Mouse (Mus musculus): ENCODE measurements around the gene Mindy2.

The Mindy2 gene

DNA sequence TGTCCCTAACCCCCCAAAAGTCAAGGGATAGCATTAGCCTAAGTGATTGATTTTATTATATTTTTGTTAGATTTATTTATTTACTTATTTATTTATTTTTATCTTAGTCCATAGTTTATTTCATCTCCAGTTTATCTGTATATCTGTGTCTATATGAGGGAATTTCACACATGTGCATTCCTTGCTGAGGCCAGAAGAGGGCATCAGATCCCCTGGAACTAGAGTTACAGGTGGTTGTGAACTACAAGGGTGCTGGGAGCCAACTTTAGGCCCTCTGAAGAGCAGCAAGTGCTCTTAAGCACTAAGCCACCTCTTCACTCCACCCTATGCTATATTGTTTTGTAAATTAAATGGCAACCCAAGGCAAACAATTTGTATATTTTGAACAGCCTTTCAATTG is 11.1 kb upstream of the Mindy2 start:
- DNase-seq (ENCODE audit: low spot score in 2 of 2) = no peak

DNA sequence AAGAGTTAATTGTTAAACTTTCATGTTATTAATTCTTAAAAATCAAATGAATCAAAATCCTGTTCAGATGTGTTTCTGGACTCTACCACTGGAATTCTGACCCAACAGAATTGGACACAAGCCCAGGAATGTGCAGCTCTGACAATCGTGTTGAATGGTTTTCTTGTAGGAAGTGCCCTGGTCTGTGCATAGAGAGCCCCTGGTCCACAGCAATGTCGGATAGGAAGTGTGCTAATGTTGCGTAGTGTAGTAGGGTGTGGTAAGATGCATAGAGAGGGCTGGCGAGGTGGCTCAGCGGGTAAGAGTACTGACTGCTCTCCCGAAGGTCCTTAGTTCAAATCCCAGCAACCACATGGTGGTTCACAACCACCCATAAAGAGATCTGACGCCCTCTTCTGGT is 9.8 kb upstream of the Mindy2 start:
- DNase-seq (ENCODE audit: low spot score in 2 of 2) = no peak

DNA sequence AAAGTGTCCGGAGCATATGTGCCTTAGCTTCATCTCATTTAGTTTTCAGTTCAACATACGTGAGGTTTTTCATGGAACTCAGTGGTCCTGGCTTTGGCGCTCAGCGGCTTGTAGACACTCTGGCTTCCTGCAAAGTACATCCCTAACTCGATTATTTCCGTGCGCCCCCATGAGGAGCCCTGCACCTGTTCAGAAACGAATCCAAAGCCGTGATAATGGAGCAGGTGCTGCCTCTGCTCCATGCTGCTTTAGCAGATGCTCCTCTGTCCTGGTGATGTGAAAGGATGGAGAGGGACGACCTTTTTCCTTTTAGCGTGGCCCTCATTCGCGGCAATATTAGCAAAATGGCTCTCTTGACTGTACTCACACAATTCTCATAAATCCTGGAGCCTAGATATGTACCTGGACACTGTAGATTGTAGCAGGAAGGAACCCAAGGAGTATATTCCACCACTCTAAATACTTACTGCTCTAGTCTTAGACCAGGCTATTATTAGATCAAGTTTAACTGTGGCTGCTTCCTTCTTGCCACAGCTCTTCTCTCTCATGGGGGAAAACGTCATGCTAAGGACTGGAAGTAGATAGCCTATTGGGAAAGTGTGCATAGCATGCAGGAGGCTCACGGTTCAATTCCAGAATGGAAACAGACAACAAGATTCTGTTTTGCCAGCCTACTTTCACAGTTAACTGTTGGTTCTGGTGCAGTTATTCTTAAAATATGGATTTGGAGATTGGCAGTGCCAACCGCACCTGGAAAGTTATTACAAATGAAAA is 8.6 kb upstream of the Mindy2 start:
- no peak for DNase-seq (ENCODE audit: low spot score in 2 of 2)

DNA sequence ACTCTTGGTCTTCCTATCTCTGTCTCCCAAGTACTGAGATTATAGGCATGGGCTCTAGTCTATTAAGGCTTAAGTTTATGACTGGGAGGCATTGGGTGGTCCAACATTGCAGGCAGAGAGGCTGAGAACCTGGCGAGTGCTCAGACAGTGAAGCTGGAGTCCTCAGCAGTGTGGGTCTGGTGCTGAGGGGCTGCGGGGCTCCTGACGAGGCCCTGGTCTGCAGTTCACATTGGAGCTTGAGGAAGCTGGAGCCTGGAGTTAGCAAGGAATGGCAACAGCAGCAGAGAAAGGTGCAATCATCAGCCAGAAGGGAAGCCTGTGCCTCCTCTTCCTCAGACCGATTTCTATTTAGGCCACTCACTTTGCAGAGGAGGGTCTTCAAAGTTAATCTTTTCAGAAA is 7.9 kb upstream of the Mindy2 start:
- DNase-seq (ENCODE audit: low spot score in 2 of 2) = no peak

DNA sequence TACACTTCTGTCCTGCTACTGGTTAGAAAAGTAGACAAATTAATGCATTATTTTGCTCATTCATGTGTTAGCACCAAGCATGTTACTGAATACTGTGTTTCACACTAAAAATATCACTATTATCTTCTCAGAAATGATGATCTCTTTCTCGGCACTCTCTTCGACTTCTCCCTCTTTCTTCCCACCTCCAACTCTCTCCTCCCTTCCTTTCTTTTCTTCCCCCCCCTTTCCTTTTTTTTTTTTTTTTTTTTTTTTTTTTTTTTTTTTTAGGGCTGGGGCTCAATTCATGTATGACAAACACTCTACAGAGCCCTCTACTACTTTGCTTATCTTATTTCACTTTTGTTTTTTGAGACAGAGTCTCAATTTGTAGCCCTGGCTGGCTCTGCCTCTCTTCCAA is 1.3 kb upstream of the Mindy2 start:
- DNase-seq (ENCODE audit: low spot score in 2 of 2) = no peak

DNA sequence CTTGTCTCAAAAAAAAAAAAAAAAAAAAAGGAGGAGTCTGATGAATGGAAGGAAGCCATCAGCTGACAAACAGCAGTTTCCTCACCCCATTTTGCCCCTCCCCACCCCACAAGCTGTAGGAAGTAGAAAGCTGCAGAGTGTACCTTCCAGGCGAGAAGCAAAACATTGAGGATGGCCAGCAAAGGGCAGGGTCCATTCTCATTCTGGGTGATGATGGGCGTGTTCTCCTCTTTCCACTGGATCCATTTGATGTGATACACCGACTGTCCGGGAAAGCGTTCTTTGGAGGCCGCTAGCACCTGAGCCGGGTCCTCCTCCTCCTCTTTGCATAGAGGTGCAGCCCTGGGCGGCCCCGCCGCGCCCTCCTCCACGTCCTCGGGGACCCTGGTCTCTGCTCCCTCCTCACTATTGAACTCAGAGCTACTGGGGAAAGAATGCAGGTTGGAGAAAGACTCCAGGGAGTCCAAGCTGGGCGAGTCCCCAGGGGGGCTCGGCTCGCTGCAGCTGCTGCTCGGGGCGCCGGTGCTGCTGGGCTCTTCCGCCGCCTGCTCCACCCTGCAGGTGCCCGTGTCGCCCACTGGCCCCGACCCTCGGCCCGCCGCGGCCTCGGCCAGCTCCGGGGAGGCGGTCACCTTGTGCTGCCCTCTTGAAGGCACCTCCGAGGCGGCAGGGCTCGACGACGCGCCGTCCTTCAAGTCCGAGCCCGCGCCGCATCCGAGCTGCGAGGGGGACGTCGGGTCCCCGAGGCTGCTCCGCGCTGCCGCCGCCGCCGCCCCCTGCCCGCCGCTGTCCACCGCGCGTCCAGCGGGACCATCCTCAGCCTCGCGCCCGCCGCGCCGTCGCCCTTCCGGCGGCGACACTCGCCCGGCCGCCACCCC is 605 bp downstream of the Mindy2 start, which contains the start of gene Gm10642:
Gene Gm10642, plus strand, starts transcription at position 122 of the 878 bp plus-strand sequence.
- DNase-seq (ENCODE audit: low spot score in 2 of 2) = peak; percentile 75 to 82

DNA sequence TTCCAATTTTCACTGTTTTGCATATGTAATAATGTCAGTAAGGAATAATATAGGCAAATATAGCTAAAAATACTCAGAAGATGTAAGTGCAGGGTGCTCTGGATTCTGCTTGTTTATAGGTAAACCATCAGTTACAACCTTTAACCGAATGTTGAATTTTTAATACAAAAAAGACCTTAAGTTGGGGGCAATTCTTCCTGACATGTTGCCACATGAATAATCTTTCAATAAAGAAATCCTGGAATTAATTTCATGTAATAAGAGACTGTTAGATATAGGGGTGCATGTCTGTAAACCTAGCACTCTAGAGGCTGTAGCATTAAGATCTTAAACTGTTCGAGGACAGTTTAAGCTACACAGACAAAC is 1.2 kb downstream of the Mindy2 start:
- DNase-seq (ENCODE audit: low spot score in 2 of 2) = no peak

DNA sequence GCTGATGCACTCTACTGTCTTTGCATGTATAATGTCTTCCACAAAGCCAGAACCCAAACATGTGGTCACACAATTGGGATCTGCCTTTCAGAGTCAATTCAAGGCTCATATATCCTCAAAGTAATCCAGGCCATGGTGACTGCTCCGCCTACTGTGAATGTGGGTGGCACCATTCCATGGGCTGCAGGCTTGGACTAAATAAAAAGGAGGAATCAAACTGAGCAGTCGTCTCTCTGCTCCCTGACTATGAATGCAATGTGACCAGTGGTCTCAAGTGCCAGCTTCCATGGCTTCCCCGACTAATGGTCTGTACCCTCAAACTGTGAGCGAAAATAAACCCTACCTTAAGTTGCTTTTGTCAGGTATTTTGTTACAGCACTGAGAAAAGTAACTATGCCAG is 2.5 kb downstream of the Mindy2 start:
- peak; percentile 27 to 31 for DNase-seq (ENCODE audit: low spot score in 2 of 2)

DNA sequence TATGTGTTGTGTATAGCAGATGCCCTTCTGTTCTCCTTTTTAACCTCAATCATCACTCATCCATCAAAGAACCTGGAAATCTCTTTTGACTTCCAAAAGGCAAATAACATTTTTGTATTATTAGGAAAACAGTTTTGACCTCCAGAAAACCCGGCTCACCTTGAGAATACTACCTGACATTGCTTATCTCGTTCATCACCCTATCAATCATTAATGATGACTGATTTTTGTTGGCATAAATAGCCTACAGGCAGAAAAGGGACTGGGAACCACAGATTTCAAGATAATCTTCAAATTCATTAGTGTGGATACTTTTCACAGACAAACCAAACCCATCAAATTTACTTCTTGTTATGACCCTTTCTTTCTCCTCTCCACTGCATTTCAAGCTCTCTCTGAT is 3.1 kb downstream of the Mindy2 start:
- no peak for DNase-seq (ENCODE audit: low spot score in 2 of 2)

DNA sequence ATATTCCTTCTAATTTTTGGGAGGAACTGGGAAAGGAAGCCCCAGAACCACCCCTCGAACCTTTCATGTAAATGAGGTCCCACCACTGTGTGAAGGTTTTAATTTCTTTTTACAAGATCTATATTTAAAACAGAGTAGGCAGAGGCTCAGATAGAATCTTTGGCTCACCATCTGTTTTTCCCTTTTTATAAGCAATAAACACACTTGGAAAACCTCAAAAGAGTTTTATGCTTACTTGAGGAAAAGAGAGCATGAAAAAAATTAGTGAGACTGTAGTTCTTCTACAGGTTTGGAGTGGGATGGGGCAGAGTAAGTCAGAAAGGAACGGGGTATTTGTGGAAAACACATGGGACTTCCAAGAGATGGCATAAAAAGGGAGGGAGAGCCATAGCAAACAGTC is 4.8 kb downstream of the Mindy2 start:
- no peak for DNase-seq (ENCODE audit: low spot score in 2 of 2)

DNA sequence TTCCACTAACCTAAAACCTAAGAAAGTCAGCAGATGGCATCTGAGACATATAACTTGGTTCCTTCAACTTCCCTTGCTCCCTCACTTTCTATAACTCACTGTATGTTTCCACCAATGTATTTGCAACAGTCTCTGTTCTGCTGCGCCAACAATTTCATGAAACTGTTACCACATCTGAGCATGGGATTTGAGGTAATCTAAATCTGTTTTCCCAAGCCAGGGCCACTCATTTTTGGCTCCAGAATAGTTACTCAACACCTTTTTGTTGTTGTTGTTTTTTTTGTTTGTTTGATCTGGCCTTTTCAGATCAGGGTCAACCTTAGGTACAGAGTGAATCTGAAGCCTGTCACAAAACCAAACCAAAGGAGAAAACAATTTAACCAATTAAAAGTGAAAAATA is 6.0 kb downstream of the Mindy2 start:
- no peak for DNase-seq (ENCODE audit: low spot score in 2 of 2)

DNA sequence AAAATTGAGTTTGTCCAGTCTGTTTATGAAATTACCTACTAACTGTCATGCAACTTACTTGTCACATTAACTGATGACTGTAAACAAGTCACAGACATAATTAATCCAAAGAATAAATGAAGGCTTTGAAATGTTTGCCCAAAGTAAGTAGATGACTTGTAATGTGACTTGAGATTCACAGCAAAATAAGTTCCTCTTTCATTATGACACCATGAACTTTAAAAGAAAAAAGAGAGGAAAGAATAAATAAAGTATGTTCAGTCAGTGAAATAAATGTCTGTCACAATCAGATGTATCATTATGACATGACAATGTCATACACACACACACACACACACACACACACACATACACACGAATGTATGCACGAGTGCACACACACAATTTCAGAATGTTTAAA is 6.7 kb downstream of the Mindy2 start:
- DNase-seq (ENCODE audit: low spot score in 2 of 2) = no peak

DNA sequence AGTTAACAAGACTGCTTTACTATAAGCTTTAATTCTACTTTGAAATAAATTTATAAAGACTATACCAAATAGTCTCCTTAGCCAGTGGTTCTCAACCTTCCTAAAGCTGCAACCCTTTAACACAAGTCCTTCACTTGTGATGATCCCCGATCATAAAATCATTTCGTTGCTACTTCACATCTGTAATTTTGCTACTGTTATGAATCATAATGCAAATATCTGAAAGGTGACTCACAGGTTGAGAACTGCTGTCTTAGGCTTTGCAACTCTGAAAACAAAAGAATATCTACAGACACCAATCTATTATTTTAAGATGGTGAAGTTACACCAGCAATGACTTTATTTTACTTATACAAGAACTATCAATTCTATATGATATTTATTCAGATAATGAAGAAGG is 20.2 kb downstream of the Mindy2 start:
- DNase-seq (ENCODE audit: low spot score in 2 of 2) = no peak

DNA sequence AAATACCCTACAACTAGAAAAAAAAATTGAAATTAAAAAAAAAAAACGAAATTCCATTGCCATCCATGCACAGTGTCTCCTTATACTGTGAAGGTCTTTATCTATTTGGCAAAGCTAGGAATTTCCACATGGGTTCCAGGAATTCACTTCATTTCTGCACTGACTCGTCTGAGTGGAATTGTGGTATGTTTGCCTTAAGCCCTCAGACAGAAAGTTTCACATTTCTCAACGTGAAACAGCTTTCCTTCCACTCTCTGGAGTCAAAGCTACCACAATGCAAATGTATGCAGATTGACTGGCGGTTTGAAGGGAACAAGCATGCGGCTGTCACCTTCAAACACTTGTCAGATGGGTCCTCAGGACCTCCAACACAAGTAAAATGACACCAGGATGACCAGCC is 25.3 kb downstream of the Mindy2 start:
- no peak for DNase-seq (ENCODE audit: low spot score in 2 of 2)

DNA sequence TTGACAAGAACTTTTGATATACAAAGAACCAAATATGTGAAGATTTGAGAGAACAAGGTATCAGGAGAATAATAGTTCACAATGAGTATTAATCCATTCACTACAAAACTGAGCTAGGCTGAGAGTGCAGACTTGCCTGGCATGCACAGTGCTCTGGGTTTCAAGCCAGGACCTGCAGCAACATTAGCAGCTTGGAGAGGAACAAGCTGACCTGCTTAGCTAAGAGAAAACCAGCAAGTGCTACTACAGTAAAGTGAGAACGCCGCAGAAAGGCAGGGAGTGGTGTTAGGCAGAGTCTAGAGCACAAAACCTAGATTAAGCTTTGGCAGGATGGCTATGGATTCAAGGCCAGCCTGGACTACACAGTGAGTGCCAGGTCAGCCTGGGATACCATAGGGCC is 27.3 kb downstream of the Mindy2 start:
- no peak for DNase-seq (ENCODE audit: low spot score in 2 of 2)

DNA sequence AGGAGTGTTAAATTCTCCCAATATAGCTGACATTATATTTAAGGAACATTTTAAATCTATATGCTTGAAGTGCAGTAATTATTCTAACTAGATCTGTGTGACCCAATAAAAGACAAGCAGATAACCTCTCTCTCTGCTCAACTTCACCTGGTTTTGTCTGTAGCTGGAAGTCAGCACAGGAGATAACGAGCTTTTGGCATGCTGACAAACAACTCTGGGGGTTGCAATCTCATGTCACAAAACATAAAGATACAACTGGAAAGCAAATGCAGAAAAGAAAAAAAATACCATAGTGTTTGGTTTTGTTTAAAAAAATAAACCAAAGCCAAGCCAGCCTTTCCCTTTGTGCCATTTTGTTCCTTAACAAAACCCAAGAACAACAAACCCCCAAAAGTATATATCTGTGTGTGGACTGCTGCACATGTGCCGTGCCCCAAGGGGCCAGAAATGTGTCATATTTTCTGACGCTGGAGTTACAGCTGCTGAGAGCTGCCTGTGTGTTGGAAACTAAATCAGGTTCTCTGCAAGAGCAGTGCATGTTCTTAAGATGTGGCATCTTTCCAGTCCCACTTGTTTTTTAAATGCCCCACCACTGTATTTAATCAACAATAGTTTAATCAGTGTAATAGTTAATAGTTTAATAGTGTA is 45.8 kb downstream of the Mindy2 start:
- no peak for DNase-seq (ENCODE audit: low spot score in 2 of 2)

DNA sequence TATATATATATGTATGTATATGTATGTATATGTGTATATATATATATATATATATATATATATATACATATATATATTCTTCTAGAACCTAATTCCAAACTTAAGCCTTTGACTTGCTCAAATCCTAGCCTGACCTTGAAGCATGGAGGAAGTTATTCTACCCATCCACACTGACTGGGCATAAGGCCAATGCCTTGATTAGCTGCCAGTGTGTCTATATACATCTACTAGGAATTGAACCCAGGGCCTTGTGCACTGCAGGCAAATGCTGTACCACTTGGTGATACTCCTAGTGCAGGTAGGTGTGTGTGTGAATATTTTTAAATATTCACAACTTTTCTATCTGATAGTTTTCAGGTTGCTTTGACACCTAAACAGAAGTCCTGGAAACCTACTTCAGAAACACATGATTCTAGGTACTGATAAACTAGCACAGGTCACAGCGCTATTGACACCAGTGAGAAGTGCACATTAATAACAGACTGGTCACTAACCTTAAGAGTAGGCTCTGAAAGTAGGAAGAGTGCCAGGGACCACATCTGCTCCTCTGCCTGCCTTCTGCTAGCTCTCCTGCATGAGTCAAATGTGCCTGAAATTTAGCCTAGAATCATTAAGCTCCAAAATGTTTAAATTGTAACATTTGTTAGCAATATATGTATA is 54.7 kb downstream of the Mindy2 start:
- DNase-seq (ENCODE audit: low spot score in 2 of 2) = no peak

DNA sequence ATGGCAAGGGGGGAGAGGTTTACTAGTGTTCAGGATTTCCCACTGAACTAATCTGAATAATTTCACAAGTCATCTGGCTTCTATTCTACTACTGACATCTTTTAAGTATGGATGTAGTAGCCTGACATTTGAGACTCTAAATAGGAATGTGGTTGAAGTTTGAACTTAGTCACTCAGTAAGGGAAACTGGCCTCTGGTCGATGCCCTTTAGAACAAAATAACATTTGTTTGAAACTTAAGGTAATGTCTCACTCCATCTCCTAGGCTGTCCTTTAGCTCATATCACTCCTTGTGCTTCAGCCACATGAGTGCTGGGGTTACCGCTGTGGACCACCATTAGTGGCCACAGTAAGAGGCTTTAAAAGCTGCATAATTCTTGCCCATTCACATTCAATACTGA is 58.7 kb downstream of the Mindy2 start:
- peak in 1 of 2 experiments; percentile 16 for DNase-seq (ENCODE audit: low spot score in 2 of 2)

DNA sequence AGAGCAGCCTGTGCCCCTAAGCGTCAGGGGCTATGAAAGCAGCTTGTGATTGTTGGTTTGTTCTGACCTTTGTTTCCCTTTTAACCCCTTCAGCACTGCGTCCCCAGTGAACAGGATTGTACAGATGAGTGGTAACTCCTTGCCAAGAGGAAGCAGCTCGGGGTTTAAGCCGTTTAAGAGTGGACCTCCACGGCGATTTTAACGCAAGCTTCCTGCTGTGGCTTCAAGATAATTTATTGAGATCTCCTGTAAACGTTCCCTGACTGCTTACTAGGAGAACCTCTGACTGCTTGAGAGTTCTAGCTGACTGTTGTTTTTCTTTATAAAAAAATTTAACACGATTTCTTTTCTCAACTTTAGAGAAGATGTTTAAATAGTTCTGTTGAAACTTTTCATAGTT is 65.5 kb downstream of the Mindy2 start:
- no peak for DNase-seq (ENCODE audit: low spot score in 2 of 2)

DNA sequence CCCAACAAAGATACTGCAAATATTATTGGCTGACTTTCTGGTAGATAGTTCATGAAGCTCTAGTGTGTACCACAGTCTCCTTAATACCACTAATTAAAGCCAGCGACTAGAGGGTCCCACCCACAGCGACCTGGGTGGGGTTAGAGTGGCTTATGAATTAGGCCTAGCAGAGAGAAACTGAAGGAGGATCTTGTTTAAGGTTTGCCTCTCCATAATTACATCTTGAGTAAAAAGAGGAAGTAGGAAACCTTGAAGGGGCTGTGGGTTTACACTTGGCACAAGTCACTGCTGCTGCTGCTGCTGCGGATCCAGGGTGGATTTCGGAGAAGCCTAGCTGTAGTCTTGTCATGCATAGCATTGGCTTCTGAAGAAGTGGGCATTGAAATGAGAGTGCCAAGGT is 66.2 kb downstream of the Mindy2 start:
- DNase-seq (ENCODE audit: low spot score in 2 of 2) = no peak

DNA sequence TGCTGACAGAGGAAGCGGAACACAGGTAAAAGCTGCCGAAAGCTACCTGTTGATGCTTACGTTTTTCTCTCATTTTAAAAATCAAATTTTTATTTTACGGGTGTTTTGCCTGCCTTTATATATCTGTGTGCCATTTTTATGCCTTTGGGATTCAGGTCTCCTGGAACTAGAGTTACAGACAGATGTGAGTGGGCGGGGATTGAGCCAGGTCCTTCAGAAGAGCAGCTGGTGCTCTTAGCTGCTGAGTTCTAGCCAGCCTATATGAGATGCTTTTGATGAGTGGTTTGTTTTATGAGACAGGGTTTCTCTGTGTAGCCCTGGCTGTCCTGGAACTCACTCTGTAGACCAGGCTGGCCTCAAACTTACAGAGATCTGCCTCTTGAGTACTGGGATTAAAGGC is 69.8 kb downstream of the Mindy2 start:
- DNase-seq (ENCODE audit: low spot score in 2 of 2) = no peak

DNA sequence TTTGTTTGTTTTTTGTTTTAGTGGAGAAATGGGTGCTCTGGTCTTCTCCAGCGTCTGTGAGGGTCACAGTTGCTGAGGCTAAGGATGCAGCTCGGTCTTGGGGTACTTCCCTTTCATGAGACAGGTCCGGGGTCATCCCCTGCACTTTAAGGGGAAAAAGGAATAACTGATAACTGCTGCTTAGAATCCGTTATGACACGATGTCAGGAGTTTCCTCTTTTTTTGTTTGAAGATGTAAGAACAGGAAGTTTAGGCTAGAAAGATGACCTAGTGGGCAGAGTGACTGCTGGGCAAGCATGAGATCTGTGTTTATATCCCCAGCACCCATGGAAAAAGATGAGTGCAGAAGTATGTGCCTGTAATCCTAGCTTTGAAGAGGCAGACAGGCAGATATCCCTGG is 71.8 kb downstream of the Mindy2 start:
- no peak for DNase-seq (ENCODE audit: low spot score in 2 of 2)

All from right cerebral cortex, postnatal 10 days (tissue).